Mouse (Mus musculus): ENCODE results near the gene Ube2l6.

Ube2l6 gene

DNA sequence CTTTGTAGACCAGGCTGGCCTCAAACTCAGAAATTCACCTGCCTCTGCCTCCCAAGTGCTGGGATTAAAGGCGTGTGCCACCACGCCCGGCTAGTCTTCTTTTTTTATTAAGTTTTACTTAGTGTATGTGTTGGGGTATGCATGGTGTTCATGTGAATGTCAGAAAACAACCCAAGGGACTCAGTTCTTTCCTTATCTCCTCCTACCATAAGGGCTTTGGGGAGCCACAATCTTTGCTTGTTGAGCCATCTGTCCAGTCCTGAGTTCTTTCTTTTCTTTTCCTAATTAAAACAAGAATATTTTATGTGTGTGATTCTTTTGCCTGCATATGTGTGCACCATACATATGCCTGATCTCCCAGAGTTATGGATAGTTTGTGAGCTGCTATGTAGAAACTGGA, 5.5 kb upstream of the Ube2l6 start:
- WGBS: 91% methylated on average over 3 of the region's 3 CpGs

DNA sequence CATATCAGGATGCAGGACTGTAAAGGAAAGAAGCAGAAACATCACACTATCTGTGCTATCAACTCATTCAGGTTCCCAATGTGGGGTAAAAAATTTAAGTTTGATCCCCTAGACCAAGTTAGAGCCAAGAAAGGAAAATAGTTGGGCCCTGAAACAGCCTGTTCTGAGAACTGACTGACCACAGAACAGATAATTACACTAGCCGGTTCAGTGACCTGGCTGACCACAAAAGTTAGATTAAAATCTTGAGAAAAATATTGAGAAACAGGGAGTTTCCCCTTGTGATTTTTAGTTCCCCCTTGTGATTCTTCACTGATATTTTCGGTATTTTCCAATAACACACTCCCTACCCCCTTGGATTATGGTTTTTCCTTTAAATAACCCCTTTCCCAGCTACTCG, 4.8 kb upstream of the Ube2l6 start:
- 84% methylated on average over 3 of the region's 3 CpGs for WGBS

DNA sequence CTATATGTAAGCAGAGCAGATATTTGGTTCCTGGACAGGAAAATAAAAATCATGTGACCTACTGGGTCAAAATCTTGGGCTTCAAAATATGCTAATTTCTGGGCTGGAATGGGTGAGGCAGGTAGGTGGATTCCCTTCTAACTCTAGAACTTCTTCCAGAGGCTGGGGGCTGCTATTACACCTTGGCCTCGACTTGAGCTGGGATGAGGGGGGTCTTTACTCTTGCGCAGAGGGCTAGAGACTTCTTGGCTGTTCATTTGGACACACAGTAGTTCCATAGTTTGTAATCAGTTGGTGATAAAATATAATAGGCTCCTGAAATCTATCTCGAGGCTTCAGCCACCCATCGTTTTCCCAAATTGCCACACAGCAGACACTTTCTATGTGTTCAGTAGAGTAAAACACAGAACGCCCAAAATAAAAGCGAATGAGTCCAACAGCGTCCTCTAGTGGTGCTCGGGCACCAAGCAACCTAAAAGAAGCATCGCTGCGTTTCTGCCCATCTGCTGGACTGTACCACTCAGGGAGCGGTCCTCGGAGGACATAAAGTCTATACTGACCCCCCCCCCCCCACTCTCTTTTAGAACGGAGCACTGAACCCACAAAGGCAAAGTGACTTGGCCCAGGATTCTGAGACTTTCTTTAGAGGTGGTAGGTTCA, 665 bp upstream of the Ube2l6 start:
- WGBS: 7% methylated on average over 13 of the region's 13 CpGs

DNA sequence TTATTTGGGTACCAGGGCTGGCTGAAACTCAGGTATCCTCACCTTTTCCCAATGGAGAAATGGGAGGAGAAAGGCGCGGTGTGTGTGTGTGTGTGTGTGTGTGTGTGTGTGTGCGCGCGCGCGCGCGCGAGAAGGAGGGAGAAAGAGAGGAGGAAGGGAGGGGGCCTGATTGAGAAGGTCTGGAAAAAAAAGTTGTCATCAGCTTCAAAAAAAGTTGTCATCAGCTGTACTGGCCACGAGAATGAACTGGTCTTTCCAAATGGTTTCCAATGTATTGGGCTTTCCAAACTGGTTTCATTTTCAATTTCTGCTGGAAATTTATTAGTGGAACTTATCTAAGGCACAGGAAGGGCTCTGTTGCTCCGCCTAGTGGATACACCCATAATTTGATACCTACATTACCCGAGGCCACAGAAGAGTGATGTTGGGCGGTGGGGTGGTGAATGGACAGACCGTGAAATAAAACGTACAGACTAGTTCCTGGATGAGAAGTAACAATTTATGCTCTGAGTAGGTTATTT, 473 bp downstream of the Ube2l6 start:
- WGBS: under 1% methylated on average over 16 of the region's 16 CpGs

DNA sequence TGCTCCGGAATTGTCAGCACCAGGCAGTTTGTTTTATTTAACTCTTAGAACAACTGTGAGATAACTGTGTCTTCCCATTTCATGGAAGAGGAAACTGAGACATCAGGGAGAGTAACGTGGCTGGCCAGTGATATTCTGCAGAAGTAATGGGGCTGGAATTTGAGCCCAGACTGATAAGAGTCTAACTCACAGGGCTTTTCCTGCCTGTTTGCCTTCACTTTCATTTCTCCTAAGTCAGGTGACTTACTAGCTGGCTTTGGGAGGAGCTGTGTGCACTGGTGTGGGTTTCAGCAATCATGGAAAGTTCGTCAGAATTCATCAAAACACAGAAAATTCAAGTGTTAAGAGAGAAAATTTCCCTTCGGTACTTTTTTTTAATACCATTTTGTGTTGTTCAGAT, 1.7 kb downstream of the Ube2l6 start:
- 89% methylated on average over 4 of the region's 4 CpGs for WGBS

DNA sequence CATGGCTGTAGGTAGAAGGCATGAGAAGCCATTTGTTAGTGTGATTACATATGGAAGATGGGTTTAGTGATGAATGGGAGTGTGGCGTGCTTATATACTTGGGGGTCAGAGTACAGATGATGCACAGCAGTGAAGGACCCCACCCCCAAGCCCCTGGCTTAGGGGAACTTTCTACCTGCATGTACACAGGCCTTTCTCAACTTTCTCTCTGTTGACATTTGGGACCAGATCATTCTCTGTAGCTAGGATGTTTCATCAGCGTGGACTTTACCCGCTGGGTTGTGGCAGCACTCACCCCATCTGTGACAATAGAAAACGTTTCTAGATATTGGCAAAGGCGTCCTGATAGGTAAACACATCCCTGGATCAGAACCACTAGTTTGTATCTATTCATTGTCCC, 2.6 kb downstream of the Ube2l6 start:
- 92% methylated on average over 5 of the region's 5 CpGs for WGBS

DNA sequence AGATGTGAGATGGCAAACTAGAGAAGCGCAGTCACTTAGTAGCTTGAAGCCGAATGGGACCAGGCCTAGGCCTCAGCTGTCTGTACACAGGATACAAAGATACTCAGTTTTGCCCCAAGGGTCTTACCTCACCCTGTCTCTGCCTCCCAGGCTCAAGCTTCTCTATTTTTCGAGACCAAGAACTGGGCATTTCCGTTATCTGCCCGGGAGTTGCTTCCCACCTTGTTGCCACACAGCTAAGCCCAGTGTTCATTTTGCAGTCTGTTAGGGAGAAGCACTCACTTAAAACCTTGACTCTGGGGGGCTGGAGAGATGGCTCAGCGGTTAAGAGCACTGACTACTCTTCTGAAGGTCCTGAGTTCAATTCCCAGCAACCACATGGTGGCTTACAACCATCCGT, 5.3 kb downstream of the Ube2l6 start:
- 90% methylated on average over 7 of the region's 7 CpGs for WGBS

DNA sequence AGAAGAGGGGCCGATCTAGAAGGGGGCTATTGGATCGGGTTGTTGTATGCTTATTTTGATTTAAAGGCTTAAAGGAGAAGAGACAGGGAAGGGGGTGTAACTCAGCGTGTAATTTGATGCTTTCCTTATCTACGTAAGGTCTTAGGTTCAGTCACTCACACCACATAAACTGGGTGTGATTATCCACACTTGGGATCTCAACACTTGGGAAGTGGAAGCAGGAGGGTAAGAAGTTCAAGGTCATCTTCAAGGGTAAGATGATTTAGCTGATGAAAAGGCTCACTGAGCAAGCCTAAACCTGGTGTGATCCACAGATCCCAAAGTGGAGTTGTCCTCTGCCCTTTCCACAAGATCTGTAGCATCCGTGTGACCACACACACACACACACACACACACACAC, 7.9 kb downstream of the Ube2l6 start:
- WGBS: 87% methylated on average over 5 of the region's 5 CpGs

DNA sequence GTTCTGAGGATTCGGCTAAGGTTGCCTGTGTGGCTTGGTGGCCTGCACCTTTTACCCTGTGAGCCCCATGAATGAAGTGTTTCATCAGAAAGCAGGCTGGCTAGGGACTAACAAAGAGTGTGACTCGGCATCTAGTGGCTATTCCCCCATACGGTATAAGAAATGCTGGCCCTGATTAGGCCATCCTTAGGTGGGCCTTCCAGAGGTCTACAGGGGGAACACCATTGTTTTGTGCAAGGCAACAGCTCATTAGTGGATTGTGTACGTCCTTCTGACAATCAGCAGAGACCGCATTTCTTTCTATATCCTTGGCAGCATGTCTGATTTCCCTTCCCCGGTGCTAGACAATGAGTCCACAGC, 11.9 kb downstream of the Ube2l6 start:
- WGBS: 57% methylated on average over 6 of the region's 6 CpGs

DNA sequence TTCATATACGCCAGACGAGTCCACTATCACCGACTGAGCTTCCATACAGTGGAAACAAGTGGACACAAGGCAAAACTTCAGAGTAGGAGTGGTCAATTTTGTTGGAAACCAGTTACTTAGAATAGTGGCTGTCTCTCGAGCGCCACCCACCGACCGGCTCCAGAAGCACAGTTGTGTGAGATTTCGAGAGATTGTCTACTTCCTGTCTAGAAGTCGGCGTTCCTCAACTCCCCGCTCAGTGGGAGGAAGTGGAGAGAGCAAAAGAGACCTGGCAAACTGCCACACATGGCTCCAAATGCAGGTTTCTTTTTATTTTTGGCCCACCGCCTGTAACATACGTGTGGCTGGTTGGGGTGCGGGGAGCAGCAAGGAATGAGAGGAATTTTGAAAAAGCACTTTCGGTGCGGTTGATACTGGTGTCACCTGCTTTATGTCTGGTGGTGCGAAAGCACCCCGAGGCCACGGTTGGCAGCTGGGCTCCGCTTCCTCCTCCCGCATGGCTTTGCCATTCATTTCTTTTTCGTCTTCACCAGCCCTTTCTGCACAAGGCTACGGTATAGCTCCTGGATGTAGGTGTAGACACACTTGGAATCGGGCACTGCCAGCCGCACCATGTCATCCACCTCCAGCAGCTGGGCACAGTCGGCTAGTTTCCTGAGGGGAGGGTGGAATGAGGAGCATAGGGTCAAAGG, 12.4 kb downstream of the Ube2l6 start:
- WGBS: 26% methylated on average over 26 of the region's 26 CpGs

DNA sequence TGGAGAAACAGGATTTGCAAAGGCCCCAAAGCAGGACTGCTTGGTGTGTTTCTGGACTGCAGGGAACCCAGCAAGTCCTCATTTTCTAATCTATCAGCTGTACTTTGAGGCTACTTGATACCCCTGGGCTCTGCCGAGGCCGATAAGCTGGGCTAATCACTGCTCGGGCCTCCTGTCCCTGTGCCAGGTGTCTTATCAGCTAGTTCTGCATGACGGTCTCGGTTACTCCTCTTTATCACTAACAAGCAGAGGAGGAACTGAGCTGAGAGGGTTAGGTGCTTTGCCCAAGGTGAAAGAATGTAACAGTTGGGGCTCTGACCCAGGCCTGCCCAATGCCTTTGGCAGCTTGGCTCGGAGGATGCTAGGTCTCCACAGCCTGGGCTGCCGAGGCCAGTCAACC, 13.3 kb downstream of the Ube2l6 start:
- 94% methylated on average over 7 of the region's 7 CpGs for WGBS

DNA sequence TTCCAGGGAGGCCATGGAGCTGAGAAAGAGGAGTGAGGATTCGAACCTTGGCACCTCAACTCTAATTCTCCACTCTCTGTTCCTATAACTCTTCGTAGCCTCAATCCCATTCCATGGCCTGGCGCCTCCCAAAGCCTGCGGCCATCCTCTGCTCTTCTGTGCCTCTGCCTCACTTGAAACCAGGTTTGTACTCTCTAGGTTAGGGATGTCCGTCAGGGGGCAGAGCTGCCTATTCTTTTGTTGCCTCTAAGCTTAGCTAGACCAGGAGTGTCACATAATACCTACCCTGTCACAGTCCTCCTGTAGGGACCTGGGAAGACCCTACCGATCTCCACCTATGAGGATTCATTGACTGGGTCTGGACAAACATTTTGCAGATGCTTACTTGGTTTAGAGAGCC, 14.0 kb downstream of the Ube2l6 start:
- 88% methylated on average over 6 of the region's 6 CpGs for WGBS

DNA sequence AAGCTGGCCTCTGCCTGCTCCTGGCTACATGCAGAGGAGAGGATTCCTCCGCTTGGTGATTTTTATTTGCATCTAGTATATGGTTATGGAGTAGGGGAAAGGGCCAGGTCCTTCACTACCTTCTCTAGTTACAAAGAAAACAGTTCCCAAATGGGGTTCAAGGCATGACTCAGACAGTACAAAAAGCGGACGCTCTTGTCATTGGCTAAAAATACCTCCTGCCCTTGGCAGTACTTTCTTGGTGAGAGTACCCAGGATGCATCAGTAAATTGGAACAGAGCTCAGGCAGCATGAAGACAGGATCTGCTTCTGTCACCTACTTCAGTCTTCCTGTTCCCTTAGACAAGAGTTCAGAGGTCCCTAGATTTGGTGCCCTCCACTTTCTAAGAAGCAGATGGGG, 21.2 kb downstream of the Ube2l6 start:
- WGBS: 29% methylated on average over 3 of the region's 3 CpGs

DNA sequence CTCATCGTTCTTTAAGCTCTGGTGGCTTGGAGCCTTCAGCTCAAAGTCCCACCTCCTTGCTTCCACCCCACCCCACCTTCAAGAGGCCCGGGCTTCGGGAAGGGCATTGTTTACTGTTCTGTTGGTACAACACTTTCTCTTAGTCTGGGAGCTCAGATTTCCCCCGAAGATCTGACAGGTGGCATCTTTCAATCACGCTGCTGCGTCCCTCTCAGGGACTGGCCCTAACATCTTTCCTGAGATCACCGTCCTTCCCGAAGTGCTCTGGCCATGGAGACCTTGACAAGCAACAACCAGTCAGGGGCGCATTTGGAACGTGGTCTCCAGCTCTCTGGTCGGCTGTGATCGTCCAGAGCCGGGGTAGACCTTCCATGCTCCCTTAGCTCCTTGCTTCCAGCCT, 23.9 kb downstream of the Ube2l6 start, which contains the start of gene Smtnl1:
Gene Smtnl1 (minus strand): TSS at position 101 of the 400 bp plus-strand sequence.
- WGBS: 69% methylated on average over 13 of the region's 13 CpGs

DNA sequence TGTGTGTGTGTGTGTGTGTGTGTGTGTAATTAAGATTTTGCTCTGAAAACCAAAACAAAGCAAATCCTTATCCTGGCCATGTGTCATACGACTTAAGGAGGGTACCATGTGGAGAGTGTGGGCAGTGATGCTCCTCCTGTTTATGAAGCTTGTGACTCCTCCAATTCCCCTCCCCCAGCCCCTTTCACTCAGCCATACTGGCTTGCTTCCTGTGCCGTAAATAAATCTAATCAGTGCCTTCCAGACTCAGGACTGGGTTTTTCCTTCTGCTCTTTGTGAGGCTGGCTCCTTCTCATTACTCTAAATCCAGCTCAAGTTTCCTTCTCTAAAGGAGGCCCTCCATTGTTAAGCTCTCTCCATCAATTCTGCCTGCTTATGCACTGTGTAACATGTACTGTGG, 24.6 kb downstream of the Ube2l6 start:
- 23% methylated on average over 2 of the region's 2 CpGs for WGBS

DNA sequence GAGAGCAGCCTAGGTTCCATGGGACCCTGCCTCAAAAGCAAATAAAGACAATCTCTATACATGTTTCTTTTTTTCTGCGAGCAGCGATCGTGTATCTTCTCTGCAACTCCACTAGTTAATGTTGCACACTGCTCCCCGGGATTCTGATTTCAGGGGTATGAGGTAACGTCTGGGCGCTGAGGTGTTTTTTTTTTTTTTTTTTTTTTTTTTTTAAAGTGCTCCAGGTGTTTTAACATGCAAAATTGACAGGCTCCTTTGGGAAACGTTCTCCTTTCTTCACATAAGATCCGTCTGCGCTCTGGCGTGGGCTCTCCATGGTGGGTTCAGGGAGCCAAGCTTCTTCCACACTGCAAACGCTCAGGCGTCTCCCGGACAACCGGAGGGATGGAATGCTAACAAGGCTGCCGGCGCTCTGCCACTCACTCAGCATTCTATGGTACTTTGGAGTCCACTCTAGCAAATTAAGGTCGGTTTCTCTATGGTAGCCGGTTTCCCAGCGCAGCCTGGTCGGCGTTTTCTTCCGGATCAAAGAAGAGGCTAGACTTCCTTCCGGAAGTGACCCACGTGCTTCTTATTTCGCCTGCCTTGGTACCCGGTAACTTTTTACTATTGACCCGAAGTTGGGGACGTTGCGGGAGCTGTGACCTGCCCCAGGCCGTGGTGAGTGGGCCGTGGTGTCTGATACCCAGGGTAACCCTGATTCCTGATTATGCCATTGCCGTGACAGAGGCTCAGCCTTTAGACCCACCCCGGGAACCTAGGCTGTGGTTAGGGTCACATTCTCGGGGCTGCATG, 28.1 kb downstream of the Ube2l6 start, which contains the start of gene Timm10:
Gene Timm10 (plus strand): TSS at position 510 of the 795 bp plus-strand sequence.
- WGBS: under 1% methylated on average over 34 of the region's 34 CpGs

DNA sequence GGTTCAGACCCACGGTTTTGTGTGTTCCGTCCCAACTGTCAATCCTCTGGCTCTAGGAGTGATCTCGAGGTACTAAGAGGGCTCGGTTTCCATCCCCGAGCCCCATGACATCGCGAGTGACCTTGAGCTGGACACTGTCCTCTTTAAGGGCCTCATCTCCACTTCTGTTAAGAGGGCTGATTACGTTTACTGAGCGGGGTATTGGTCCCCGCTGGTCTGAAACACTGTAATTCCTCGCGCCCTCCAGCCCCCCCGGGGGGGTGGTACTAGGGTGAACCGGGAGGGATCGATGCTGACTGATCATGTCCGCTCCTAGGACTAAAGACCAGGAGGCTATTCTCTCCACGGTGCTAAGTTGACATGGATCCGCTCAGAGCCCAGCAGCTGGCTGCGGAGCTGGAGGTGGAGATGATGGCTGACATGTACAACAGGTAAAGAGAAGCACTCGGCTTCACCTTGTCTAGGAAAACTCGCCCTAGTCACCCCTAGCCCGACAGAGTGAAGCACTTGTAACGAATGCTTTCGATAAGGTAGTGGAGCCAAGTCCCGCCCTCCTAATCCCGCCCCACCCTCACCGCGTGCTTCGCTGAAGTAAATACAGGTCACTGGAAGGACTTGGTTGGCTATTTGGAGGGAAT, 28.8 kb downstream of the Ube2l6 start:
- WGBS: under 1% methylated on average over 29 of the region's 29 CpGs

DNA sequence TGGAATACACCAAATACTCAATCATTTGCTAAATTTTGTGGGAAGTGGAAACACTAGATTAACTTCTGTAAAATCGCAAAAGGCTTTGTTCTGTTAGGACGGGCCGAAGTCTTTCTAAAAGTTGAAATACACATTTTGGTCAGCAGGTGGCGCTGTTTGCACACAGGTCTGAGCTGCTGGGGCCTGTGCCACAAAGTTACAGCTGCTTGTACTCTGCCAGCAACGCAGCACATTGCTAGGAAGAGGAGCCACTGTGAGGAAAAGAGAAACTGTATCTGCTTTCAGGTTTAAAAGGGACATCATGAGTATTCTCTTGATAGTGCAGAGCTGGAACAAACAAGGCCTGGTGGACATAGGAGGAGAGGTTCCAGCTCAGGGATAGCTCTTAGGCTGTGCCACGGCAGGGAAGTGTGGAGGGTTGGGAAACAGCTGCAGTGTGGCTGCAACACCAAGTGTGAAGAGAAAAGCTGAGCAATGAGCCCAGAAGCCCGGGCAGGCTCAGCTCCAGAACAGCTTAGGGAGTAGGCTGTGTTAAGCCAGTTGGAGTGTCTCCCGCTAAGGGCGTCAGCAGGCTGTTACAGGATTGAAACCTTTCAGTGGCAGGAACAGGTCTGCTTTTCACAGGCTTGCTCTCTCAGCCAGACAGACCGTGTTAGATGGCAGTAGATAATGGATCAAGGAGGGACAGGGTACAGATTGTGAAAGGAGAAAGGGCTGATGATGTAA, 33.2 kb downstream of the Ube2l6 start:
- 11% methylated on average over 10 of the region's 10 CpGs for WGBS

DNA sequence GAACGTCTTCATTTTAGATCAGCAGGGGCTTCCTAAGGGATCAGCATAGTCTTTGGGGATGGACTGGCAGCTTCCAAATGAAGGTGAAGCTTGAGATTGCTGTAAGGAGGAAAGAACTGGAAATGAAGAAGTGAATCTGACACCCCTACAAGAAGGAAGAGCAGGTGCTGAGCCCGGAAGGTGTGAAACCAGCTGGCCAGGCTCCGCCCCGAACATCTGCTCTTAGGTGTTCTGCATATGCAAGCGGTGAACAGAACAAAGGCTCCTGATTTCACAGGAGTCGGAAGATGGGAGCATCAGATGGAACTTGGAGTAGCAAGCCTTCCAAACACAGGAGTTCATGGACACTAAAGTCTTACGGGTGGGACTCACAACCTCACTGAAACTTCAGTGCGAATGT, 38.5 kb downstream of the Ube2l6 start:
- 81% methylated on average over 8 of the region's 8 CpGs for WGBS

DNA sequence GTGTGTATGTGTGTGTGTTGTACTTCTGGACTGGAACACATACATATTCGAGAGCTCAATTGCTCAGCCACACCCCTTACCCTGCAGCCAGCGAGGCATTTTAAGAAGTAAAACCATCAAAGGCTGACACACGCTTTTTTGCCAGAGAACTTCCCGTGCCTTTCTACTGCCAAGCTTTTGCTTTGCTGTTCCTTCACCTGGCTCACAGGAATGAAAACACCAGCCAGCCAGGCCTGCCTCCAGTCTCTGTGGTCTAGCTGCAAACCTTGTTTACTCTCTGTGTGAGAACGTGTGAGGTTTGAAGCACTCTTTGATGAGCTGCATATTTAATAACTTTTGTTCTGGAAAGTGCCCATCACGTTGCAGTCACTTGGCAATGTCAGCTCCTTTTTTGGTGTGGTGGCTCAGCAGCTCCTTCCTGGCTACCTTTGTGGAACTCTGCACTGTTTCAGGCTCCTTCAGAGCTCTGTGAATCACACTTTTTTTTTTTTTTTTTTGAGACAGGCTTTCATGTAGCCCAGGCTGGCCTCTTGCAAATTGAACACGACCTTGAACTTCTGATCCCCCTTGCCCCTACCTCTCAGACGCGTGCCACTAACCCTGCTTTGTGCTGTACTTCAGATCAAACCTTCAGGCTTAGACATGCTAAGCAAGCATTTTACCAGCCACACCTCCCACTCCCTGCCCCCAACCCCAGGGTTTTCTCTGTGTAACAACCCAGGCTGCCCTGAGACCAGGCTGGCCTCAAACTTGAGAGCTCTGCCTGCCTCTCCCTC, 39.4 kb downstream of the Ube2l6 start:
- WGBS: 43% methylated on average over 9 of the region's 9 CpGs

DNA sequence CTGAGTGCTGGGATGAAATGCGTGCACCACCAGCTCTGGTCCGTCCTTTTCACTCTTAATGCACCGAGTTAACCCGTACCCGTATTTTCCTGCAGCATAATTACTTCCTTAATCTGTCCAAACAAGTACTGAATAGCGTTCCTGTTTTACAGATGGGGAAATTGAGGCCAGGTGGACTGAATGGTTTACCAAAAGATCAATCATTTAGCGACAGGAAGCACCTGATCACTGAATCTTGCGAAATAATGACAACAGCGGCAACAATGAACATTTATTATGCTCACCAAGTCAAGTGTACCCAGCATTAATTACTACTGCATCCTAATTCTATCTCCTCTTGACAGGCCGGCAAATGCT, 39.9 kb downstream of the Ube2l6 start, which contains the start of gene Slc43a1:
Gene Slc43a1 (plus strand): TSS at position 258 of the 357 bp plus-strand sequence.
- 47% methylated on average over 10 of the region's 10 CpGs for WGBS
